Mouse (Mus musculus): Measurements from ENCODE around the gene Gm156.
"Not testable (repeated sequence)": the region's sequence is repeated elsewhere in the genome, so short reads cannot be mapped to it uniquely, and the experiment has no call there.

DNA sequence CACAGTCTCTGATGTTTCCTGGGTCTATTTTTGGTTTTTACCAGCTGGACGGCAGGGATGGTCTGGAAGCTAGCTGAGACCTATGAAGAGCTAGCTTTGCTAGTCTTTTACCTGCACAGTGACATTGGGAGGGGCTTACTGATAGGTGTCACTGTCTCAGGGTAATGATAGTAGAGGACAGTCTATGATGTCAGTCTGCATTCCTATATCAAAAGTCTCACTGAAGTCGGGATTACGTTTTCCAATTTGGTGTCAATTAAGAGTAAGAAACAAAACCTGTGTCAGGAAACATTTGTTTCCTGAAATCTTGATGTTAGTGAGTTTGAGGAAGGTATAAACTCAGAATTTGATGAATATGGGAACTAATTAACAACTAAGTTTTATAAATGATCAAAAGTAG, at the start of gene Gm156:
- TF ChIP-seq POLR2A (IDR thresholded peaks at IDR 0.05; ENCODE audit: insufficient read length, low read depth); MYOG (IDR thresholded peaks at IDR 0.05; ENCODE audit: control insufficient read depth in 1 of 3, insufficient read depth in 1 of 3, insufficient read length in 2 of 3, low read depth in 2 of 3); REST (IDR thresholded peaks at IDR 0.05; ENCODE audit: insufficient read depth, insufficient read length); POLR2AphosphoS2 (IDR thresholded peaks at IDR 0.05; ENCODE audit: insufficient read length, low read depth): not testable (repeated sequence)
